Mouse (Mus musculus) fat pad, adult 2 months (tissue): Measurements from ENCODE around the gene Gm9268.
"Not testable (repeated sequence)": the region's sequence is repeated elsewhere in the genome, so short reads cannot be mapped to it uniquely, and the experiment has no call there.

ENCODE experiments used
- DNase-seq: peaks from one replicate; pipeline ENCODE4 v3.0.0-alpha.2; 2011; ENCODE audit warnings: low read depth, low spot score; ENCODE audit errors: extremely low read depth

The Gm9268 gene

DNA sequence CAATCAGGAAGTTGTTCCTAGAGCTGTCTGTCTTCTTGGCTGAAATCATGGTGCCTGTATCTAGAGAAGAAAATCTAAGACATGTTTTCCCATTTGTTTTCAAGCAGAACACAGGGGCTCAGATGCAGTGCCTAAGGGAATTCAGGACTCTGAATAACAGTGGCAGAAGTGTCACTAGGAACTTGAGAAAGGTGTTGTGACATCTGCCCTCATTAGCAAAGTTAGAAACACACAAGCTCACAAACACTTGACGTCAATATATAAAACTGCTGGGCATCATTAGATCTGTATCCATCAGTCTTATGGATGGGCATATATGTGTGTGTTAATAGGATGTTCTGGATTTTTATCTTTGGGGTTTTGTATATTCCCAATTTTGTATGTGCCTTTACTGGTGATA, at the start of gene Gm9268:
TSS of gene Gm9268 (plus strand) at position 301 of the 400 bp plus-strand sequence.
- DNase-seq, result not testable (repeated sequence)

- no peak for DNase-seq
Measured at GRCm38 (mm10) chr7:42980098-42980497, 38.5 kb upstream of the Gm9268 start.

DNA sequence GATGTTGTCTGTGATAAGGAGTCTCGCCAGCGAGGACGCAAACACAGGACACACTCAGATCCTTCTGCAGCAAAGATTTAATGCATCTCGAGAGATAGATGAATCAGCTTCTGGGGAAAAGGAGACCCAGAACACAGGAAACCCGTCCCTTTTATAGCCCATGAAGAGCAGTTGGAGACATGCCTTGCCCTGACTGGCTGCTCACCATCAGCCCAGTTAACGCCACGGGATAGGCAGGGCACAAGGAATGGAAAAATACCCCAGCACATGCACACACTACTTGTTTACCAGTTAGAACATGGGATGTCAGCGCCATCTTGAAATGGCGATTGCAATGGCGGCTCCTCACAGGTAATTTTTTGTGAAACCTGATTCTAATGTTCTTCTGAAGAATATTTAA, 37.8 kb upstream of the Gm9268 start:
- no peak for DNase-seq

- DNase-seq, result no peak
Measured at GRCm38 (mm10) chr7:43077831-43078230, 59.3 kb downstream of the Gm9268 start.
